Mouse (Mus musculus) megakaryocyte, embryonic 14.5 days (primary cell): ENCODE measurements around the gene Ralb.

Experiments used
- FLI1 ChIP-seq: IDR thresholded peaks from 2 replicates; pipeline ENCODE4 v1.6.1; 2012; ENCODE audit warnings: low read length, inconsistent platforms, mixed read lengths
- GATA1 ChIP-seq: IDR thresholded peaks from 3 replicates; pipeline ENCODE4 v1.6.1; 2012; ENCODE audit warnings: mixed read lengths, low read length, inconsistent platforms, borderline replicate concordance

DNA sequence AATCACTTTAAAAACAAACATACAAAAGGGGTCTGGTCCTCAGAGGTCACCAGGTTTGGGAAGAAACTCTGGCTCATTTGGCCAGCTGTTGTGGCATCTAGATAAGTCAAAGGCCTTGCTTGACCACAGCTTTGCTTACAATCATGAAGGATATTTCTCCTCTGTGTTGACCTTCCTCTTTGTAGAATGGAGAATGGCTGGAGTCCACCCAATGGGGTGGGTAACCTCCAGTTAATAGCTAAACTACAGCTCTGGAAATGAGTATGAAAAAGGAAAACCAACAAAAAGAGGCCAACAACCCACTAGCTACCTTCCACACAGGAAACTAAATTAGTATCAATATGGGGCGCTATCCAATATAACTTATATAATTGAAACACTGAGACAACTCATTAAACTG lies 47.1 kb upstream of the Ralb start:
- no peak for TF ChIP-seq GATA1
- no peak for TF ChIP-seq FLI1
